Mouse (Mus musculus): Measurements from ENCODE around the gene Dysf. TPM values are rescaled to one million over a fixed set of nuclear protein-coding genes. Genes with fewer than 3 reads are reported as not detected.

Gene Dysf
- polyA plus RNA-seq, 1 experiment from 2014 or later, result 2.4 TPM

- no peaks in the 10 kb centered on the region for H3K27me3 ChIP-seq (ENCODE audit: control insufficient read depth, insufficient read depth, low read length)
- H3K9ac ChIP-seq (ENCODE audit: low read length), result peak overlapping the region; percentile 33
- no peak overlapping the region for H3K4me2 ChIP-seq
- H3K9me3 ChIP-seq (ENCODE audit: control insufficient read depth, low read length), result no peaks in the 10 kb centered on the region
- 63% methylated on average over 23 of the region's 23 CpGs for WGBS
- H3K27ac ChIP-seq (ENCODE audit: low read depth, low read length), result no peak overlapping the region
- H3K4me1 ChIP-seq (ENCODE audit: control insufficient read depth, insufficient read depth, low read length), result 0 out of 2 replicates have a peak, but pooled peaks cover 3% of the 10 kb centered on the region
- no peaks in the 10 kb centered on the region for H3K36me3 ChIP-seq (ENCODE audit: control insufficient read depth, insufficient read depth, low read length)
- H3K4me3 ChIP-seq (ENCODE audit: low read depth, low read length), result no peak overlapping the region
- DNase-seq (ENCODE audit: low spot score, missing footprints), result peak; percentile 80
- ATAC-seq (ENCODE audit: low FRiP score), result peak; percentile 90
Measured at GRCm38 (mm10) chr6:84134722-84135394, 126.5 kb downstream of the Dysf start.

- DNase-seq (ENCODE audit: low spot score, missing footprints) (peak; percentile 33), ATAC-seq (ENCODE audit: low FRiP score) (no peak)
- 94% methylated on average over 9 of the region's 9 CpGs for WGBS
- no peaks in the 10 kb centered on the region for H3K27me3 ChIP-seq (ENCODE audit: control insufficient read depth, insufficient read depth, low read length)
- H3K36me3 ChIP-seq (ENCODE audit: control insufficient read depth, insufficient read depth, low read length), result no peaks in the 10 kb centered on the region
- 0 out of 2 replicates have a peak, but pooled peaks cover 3% of the 10 kb centered on the region for H3K4me1 ChIP-seq (ENCODE audit: control insufficient read depth, insufficient read depth, low read length)
- no peak overlapping the region for H3K27ac ChIP-seq (ENCODE audit: low read depth, low read length)
- no peak overlapping the region for H3K4me2 ChIP-seq
- no peak overlapping the region for H3K4me3 ChIP-seq (ENCODE audit: low read depth, low read length)
- no peak overlapping the region for H3K9ac ChIP-seq (ENCODE audit: low read length)
- no peaks in the 10 kb centered on the region for H3K9me3 ChIP-seq (ENCODE audit: control insufficient read depth, low read length)
Measured at GRCm38 (mm10) chr6:84135709-84136108, 127.3 kb downstream of the Dysf start.

GRCm38 (mm10) chr6:84136345-84136744 lies 128.0 kb downstream of the Dysf start:
- no peak for ATAC-seq (ENCODE audit: low FRiP score)
- 0 out of 2 replicates have a peak, but pooled peaks cover 3% of the 10 kb centered on the region for H3K4me1 ChIP-seq (ENCODE audit: control insufficient read depth, insufficient read depth, low read length)
- no peak overlapping the region for H3K9ac ChIP-seq (ENCODE audit: low read length)
- no peak overlapping the region for H3K27ac ChIP-seq (ENCODE audit: low read depth, low read length)
- H3K27me3 ChIP-seq (ENCODE audit: control insufficient read depth, insufficient read depth, low read length), result no peaks in the 10 kb centered on the region
- H3K36me3 ChIP-seq (ENCODE audit: control insufficient read depth, insufficient read depth, low read length), result no peaks in the 10 kb centered on the region
- no peak overlapping the region for H3K4me2 ChIP-seq
- DNase-seq (ENCODE audit: low spot score, missing footprints), result no peak
- no peak overlapping the region for H3K4me3 ChIP-seq (ENCODE audit: low read depth, low read length)
- 89% methylated on average over 11 of the region's 11 CpGs for WGBS
- H3K9me3 ChIP-seq (ENCODE audit: control insufficient read depth, low read length), result no peaks in the 10 kb centered on the region

- no peak for ATAC-seq (ENCODE audit: low FRiP score)
- Histone ChIP-seq H3K4me3 (ENCODE audit: low read depth, low read length) (no peak overlapping the region), H3K9me3 (ENCODE audit: control insufficient read depth, low read length) (no peaks in the 10 kb centered on the region), H3K36me3 (ENCODE audit: control insufficient read depth, insufficient read depth, low read length) (no peaks in the 10 kb centered on the region), H3K27me3 (ENCODE audit: control insufficient read depth, insufficient read depth, low read length) (no peaks in the 10 kb centered on the region), H3K27ac (ENCODE audit: low read depth, low read length) (no peak overlapping the region), H3K9ac (ENCODE audit: low read length) (no peak overlapping the region), H3K4me2 (no peak overlapping the region), H3K4me1 (ENCODE audit: control insufficient read depth, insufficient read depth, low read length) (0 out of 2 replicates have a peak, but pooled peaks cover 2% of the 10 kb centered on the region)
- 92% methylated on average over 14 of the region's 14 CpGs for WGBS
- DNase-seq (ENCODE audit: low spot score, missing footprints), result no peak
Measured at GRCm38 (mm10) chr6:84139932-84140331, 131.5 kb downstream of the Dysf start.

GRCm38 (mm10) chr6:84142481-84142880 lies 134.1 kb downstream of the Dysf start:
- Histone ChIP-seq H3K27me3 (ENCODE audit: control insufficient read depth, insufficient read depth, low read length) (no peaks in the 10 kb centered on the region), H3K9ac (ENCODE audit: low read length) (no peak overlapping the region), H3K36me3 (ENCODE audit: control insufficient read depth, insufficient read depth, low read length) (no peaks in the 10 kb centered on the region), H3K9me3 (ENCODE audit: control insufficient read depth, low read length) (no peaks in the 10 kb centered on the region), H3K4me1 (ENCODE audit: control insufficient read depth, insufficient read depth, low read length) (no peaks in the 10 kb centered on the region), H3K27ac (ENCODE audit: low read depth, low read length) (no peak overlapping the region), H3K4me2 (no peak overlapping the region), H3K4me3 (ENCODE audit: low read depth, low read length) (no peak overlapping the region)
- DNase-seq (ENCODE audit: low spot score, missing footprints) (no peak), ATAC-seq (ENCODE audit: low FRiP score) (no peak)
- 88% methylated on average over 9 of the region's 9 CpGs for WGBS

DNA sequence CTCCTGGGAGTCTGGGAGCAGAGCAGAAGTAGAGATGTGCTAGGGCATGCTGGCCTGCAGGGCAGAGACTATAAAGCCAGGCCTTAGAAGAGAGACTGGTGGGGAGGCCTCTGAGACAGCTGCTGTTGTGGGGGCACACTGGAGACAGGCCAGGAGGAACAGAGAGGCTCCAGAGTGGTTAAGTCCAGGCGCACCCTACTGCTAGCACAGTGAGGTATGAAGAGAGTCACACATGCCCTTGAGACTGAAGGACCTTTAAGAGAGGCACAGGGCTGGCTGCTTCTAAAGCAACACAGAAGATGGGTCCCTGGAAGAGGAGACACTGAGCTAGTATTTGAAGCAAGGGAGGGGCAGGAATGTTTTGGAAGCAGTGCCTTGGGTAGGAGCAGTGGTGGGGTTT lies 134.9 kb downstream of the Dysf start:
- 82% methylated on average over 1 of the region's 1 CpGs for WGBS
- no peak for DNase-seq (ENCODE audit: low spot score, missing footprints)
- ATAC-seq (ENCODE audit: low FRiP score), result no peak
- Histone ChIP-seq H3K36me3 (ENCODE audit: control insufficient read depth, insufficient read depth, low read length) (no peaks in the 10 kb centered on the region), H3K4me3 (ENCODE audit: low read depth, low read length) (no peak overlapping the region), H3K4me2 (no peak overlapping the region), H3K27me3 (ENCODE audit: control insufficient read depth, insufficient read depth, low read length) (no peaks in the 10 kb centered on the region), H3K4me1 (ENCODE audit: control insufficient read depth, insufficient read depth, low read length) (no peaks in the 10 kb centered on the region), H3K9ac (ENCODE audit: low read length) (no peak overlapping the region), H3K27ac (ENCODE audit: low read depth, low read length) (no peak overlapping the region), H3K9me3 (ENCODE audit: control insufficient read depth, low read length) (no peaks in the 10 kb centered on the region)

DNA sequence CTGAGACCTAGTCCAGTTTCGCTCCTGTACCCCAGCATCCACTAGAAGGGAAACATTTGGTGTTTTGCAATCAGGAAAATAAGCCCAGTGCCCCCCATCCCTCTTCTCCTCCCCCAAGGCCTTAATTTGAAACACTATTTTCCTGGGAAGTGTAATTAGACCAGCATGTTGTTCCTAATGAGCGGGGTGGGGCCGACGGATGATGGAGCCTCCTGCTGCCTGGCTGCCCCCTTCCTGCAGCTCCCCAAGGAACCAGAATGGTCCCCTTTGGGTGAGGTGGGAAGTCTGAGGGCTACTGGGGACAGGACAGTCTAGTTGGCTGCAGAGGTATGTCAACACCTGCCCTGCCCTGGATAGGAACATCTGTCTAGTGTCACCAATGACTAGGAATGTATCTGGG lies 136.0 kb downstream of the Dysf start:
- DNase-seq (ENCODE audit: low spot score, missing footprints) (no peak), ATAC-seq (ENCODE audit: low FRiP score) (no peak)
- Histone ChIP-seq H3K27me3 (ENCODE audit: control insufficient read depth, insufficient read depth, low read length) (no peaks in the 10 kb centered on the region), H3K4me3 (ENCODE audit: low read depth, low read length) (no peak overlapping the region), H3K9ac (ENCODE audit: low read length) (no peak overlapping the region), H3K36me3 (ENCODE audit: control insufficient read depth, insufficient read depth, low read length) (no peaks in the 10 kb centered on the region), H3K27ac (ENCODE audit: low read depth, low read length) (no peak overlapping the region), H3K9me3 (ENCODE audit: control insufficient read depth, low read length) (no peaks in the 10 kb centered on the region), H3K4me1 (ENCODE audit: control insufficient read depth, insufficient read depth, low read length) (no peaks in the 10 kb centered on the region), H3K4me2 (no peak overlapping the region)
- WGBS, result 92% methylated on average over 4 of the region's 4 CpGs

- ATAC-seq (ENCODE audit: low FRiP score) (no peak), DNase-seq (ENCODE audit: low spot score, missing footprints) (peak; percentile 19)
- Histone ChIP-seq H3K27ac (ENCODE audit: low read depth, low read length) (no peak overlapping the region), H3K4me3 (ENCODE audit: low read depth, low read length) (no peak overlapping the region), H3K9me3 (ENCODE audit: control insufficient read depth, low read length) (no peaks in the 10 kb centered on the region), H3K4me2 (no peak overlapping the region), H3K27me3 (ENCODE audit: control insufficient read depth, insufficient read depth, low read length) (no peaks in the 10 kb centered on the region), H3K4me1 (ENCODE audit: control insufficient read depth, insufficient read depth, low read length) (no peaks in the 10 kb centered on the region), H3K9ac (ENCODE audit: low read length) (no peak overlapping the region), H3K36me3 (ENCODE audit: control insufficient read depth, insufficient read depth, low read length) (no peaks in the 10 kb centered on the region)
- WGBS, result 83% methylated on average over 13 of the region's 13 CpGs
Measured at GRCm38 (mm10) chr6:84147206-84148004, 139.0 kb downstream of the Dysf start.

DNA sequence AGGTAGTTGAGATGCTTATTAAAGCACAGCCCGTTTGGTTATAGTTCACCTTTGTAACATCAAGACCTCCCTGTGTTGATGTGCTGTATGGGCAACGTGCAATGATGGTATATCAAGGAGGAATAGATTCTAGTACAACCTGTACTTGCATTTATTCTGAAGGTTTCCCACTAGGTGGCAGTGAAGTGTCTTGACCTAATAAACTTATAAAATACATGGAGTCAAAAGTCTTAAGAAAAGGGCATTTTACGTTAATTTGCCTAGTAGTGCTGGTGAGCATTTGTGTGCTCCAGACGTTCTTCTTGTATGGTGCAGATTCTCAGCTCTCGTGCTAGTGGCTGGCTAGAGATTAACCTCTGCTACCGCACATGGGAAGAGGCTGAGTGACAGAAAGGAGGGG lies 140.1 kb downstream of the Dysf start:
- Histone ChIP-seq H3K4me1 (ENCODE audit: control insufficient read depth, insufficient read depth, low read length) (no peaks in the 10 kb centered on the region), H3K4me2 (no peak overlapping the region), H3K36me3 (ENCODE audit: control insufficient read depth, insufficient read depth, low read length) (no peaks in the 10 kb centered on the region), H3K9me3 (ENCODE audit: control insufficient read depth, low read length) (no peaks in the 10 kb centered on the region), H3K27me3 (ENCODE audit: control insufficient read depth, insufficient read depth, low read length) (no peaks in the 10 kb centered on the region), H3K27ac (ENCODE audit: low read depth, low read length) (no peak overlapping the region), H3K9ac (ENCODE audit: low read length) (no peak overlapping the region), H3K4me3 (ENCODE audit: low read depth, low read length) (no peak overlapping the region)
- ATAC-seq (ENCODE audit: low FRiP score), result no peak
- DNase-seq (ENCODE audit: low spot score, missing footprints), result peak; percentile 85
- WGBS, result 75% methylated on average over 6 of the region's 6 CpGs
